Mouse (Mus musculus): ENCODE results near the gene Orai3. TPM values are rescaled to one million over a fixed set of nuclear protein-coding genes. Genes with fewer than 3 reads are reported as not detected.

Gene Orai3
- polyA plus RNA-seq, 1 experiment, result 23.8 TPM

GRCm38 (mm10) chr7:127767671-127768345, 1.8 kb upstream of the Orai3 start:
- TF ChIP-seq POLR2A (IDR thresholded peaks at IDR 0.05; ENCODE audit: control insufficient read depth, extremely low read depth, insufficient read depth, low read length, poor library complexity), result no peak
- TF ChIP-seq CTCF (IDR thresholded peaks at IDR 0.05; ENCODE audit: borderline replicate concordance, control insufficient read depth, extremely low read depth, insufficient read depth, low read length, poor library complexity), result no peak
- Histone ChIP-seq H3K27ac (ENCODE audit: control insufficient read depth, insufficient read depth, low read length) (no peak overlapping the region), H3K4me1 (replicated peaks; ENCODE audit: control insufficient read depth, insufficient read depth, low read length) (peaks cover 29% of the 10 kb centered on the region), H3K36me3 (ENCODE audit: control insufficient read depth, insufficient read depth, low read length) (peaks cover 5% of the 10 kb centered on the region; the same call in 1 of the 2 replicates), H3K4me3 (ENCODE audit: control insufficient read depth, insufficient read depth, low read length) (no peak overlapping the region), H3K27me3 (ENCODE audit: control insufficient read depth, insufficient read depth, low read length) (no peaks in the 10 kb centered on the region)
- WGBS, result 98% methylated on average over 19 of the region's 19 CpGs
- no peak for DNase-seq

- 74% methylated on average over 13 of the region's 13 CpGs for WGBS
- Histone ChIP-seq H3K4me3 (ENCODE audit: control insufficient read depth, insufficient read depth, low read length) (no peak overlapping the region), H3K4me1 (replicated peaks; ENCODE audit: control insufficient read depth, insufficient read depth, low read length) (peaks cover 29% of the 10 kb centered on the region), H3K27me3 (ENCODE audit: control insufficient read depth, insufficient read depth, low read length) (no peaks in the 10 kb centered on the region), H3K27ac (ENCODE audit: control insufficient read depth, insufficient read depth, low read length) (no peak overlapping the region), H3K36me3 (ENCODE audit: control insufficient read depth, insufficient read depth, low read length) (peaks cover 2% of the 10 kb centered on the region; the same call in 1 of the 2 replicates)
- peak; percentile 36 for DNase-seq
- no peak for TF ChIP-seq CTCF (IDR thresholded peaks at IDR 0.05; ENCODE audit: borderline replicate concordance, control insufficient read depth, extremely low read depth, insufficient read depth, low read length, poor library complexity)
- TF ChIP-seq POLR2A (IDR thresholded peaks at IDR 0.05; ENCODE audit: control insufficient read depth, extremely low read depth, insufficient read depth, low read length, poor library complexity), result no peak
These were observed 1.1 kb upstream of the Orai3 start for GRCm38 (mm10) chr7:127768346-127768996.

GRCm38 (mm10) chr7:127768997-127769593, 520 bp upstream of the Orai3 start:
- Histone ChIP-seq H3K36me3 (ENCODE audit: control insufficient read depth, insufficient read depth, low read length) (no peaks in the 10 kb centered on the region), H3K4me3 (ENCODE audit: control insufficient read depth, insufficient read depth, low read length) (peak overlapping the region; percentile 83), H3K27me3 (ENCODE audit: control insufficient read depth, insufficient read depth, low read length) (no peaks in the 10 kb centered on the region), H3K4me1 (replicated peaks; ENCODE audit: control insufficient read depth, insufficient read depth, low read length) (peaks cover 29% of the 10 kb centered on the region), H3K27ac (ENCODE audit: control insufficient read depth, insufficient read depth, low read length) (peak overlapping the region; percentile 42; the same call in 1 of the 2 replicates)
- under 1% methylated on average over 16 of the region's 16 CpGs for WGBS
- TF ChIP-seq POLR2A (IDR thresholded peaks at IDR 0.05; ENCODE audit: control insufficient read depth, extremely low read depth, insufficient read depth, low read length, poor library complexity) (no peak), CTCF (IDR thresholded peaks at IDR 0.05; ENCODE audit: borderline replicate concordance, control insufficient read depth, extremely low read depth, insufficient read depth, low read length, poor library complexity) (no peak)
- DNase-seq, result peak; percentile 49

DNA sequence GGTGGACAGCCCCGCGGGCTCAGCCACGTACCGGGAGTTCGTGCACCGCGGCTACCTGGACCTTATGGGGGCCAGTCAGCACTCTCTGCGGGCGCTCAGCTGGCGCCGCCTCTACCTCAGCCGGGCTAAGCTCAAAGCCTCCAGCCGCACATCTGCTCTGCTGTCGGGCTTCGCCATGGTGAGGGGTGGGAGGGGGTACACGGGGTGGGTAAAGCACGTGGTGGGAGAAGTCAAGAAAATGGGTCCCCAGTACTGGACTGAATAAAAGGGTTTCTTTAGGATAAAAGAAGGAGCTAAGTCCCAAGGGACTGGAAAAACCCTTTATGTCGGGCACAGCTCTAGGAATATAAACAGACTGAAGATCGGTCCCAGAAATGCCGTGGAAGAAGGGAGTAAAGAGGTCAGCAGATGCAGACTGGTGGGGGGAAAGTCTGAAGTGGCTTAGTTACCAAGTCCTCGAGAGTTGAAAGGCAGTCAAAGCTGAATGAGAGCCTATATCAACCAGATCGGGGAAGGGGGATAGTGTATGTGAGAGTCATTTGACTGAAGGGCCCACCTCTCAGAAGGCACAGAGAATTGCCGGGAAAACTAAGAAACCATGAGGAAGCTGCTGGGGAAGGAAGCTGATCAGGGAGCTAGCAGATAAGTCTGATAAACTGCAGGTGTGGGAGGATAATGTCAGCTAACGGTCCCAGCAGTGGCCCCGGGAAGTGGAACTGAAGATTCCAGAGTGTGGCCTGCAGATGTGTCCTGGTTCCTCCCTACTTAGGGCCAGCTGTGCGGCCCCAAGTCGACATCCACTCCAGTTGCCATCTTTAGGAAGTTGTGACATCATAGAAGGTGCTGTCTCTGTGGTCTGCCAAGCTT, 657 bp downstream of the Orai3 start:
- Histone ChIP-seq H3K4me1 (replicated peaks; ENCODE audit: control insufficient read depth, insufficient read depth, low read length) (peaks cover 29% of the 10 kb centered on the region), H3K27me3 (ENCODE audit: control insufficient read depth, insufficient read depth, low read length) (no peaks in the 10 kb centered on the region), H3K4me3 (ENCODE audit: control insufficient read depth, insufficient read depth, low read length) (peak overlapping the region; percentile 83), H3K36me3 (ENCODE audit: control insufficient read depth, insufficient read depth, low read length) (no peaks in the 10 kb centered on the region), H3K27ac (ENCODE audit: control insufficient read depth, insufficient read depth, low read length) (no peak overlapping the region)
- WGBS, result 1% methylated on average over 27 of the region's 27 CpGs
- TF ChIP-seq CTCF (IDR thresholded peaks at IDR 0.05; ENCODE audit: borderline replicate concordance, control insufficient read depth, extremely low read depth, insufficient read depth, low read length, poor library complexity) (no peak), POLR2A (IDR thresholded peaks at IDR 0.05; ENCODE audit: control insufficient read depth, extremely low read depth, insufficient read depth, low read length, poor library complexity) (no peak)
- DNase-seq, result no peak

DNA sequence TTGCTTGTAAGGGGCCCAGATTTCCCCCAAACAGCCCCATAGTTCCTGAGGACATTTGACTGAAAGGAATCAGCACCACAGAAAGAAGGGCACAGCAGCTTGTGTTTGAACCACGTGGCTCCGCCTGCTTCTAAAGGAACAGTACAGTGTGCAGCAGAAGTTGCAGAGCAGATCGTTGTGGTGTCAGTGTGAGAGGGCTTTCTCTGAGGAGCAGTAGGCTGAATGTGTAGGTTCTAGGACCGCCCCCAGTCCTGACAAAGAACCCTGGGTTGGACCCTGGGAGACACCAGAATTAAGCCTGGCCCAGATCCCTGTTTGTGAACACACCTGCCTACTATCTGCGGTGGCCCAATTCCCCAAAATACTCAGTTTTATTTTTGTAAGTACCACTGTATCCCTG, 1.6 kb downstream of the Orai3 start:
- WGBS, result 43% methylated on average over 5 of the region's 5 CpGs
- H3K4me3 ChIP-seq (ENCODE audit: control insufficient read depth, insufficient read depth, low read length), result no peak overlapping the region
- no peaks in the 10 kb centered on the region for H3K36me3 ChIP-seq (ENCODE audit: control insufficient read depth, insufficient read depth, low read length)
- peaks cover 29% of the 10 kb centered on the region for H3K4me1 ChIP-seq (replicated peaks; ENCODE audit: control insufficient read depth, insufficient read depth, low read length)
- no peak for DNase-seq
- H3K27me3 ChIP-seq (ENCODE audit: control insufficient read depth, insufficient read depth, low read length), result no peaks in the 10 kb centered on the region
- H3K27ac ChIP-seq (ENCODE audit: control insufficient read depth, insufficient read depth, low read length), result no peak overlapping the region
- TF ChIP-seq POLR2A (IDR thresholded peaks at IDR 0.05; ENCODE audit: control insufficient read depth, extremely low read depth, insufficient read depth, low read length, poor library complexity) (no peak), CTCF (IDR thresholded peaks at IDR 0.05; ENCODE audit: borderline replicate concordance, control insufficient read depth, extremely low read depth, insufficient read depth, low read length, poor library complexity) (no peak)

GRCm38 (mm10) chr7:127772080-127772479, 2.5 kb downstream of the Orai3 start:
- Histone ChIP-seq H3K4me1 (replicated peaks; ENCODE audit: control insufficient read depth, insufficient read depth, low read length) (peaks cover 29% of the 10 kb centered on the region), H3K27ac (ENCODE audit: control insufficient read depth, insufficient read depth, low read length) (no peak overlapping the region), H3K36me3 (ENCODE audit: control insufficient read depth, insufficient read depth, low read length) (no peaks in the 10 kb centered on the region), H3K27me3 (ENCODE audit: control insufficient read depth, insufficient read depth, low read length) (no peaks in the 10 kb centered on the region), H3K4me3 (ENCODE audit: control insufficient read depth, insufficient read depth, low read length) (no peak overlapping the region)
- 89% methylated on average over 3 of the region's 3 CpGs for WGBS
- TF ChIP-seq CTCF (IDR thresholded peaks at IDR 0.05; ENCODE audit: borderline replicate concordance, control insufficient read depth, extremely low read depth, insufficient read depth, low read length, poor library complexity) (no peak), POLR2A (IDR thresholded peaks at IDR 0.05; ENCODE audit: control insufficient read depth, extremely low read depth, insufficient read depth, low read length, poor library complexity) (no peak)
- no peak for DNase-seq
